Mouse (Mus musculus): ENCODE data around the gene Ppp4r3a. TPM values are rescaled to one million over a fixed set of nuclear protein-coding genes. Genes with fewer than 3 reads are reported as not detected.

Ppp4r3a gene
- polyA plus RNA-seq (2015; fragmentation: Nextera tagmentation; extraction: Ambion mirVana): 16.0 and 17.6 TPM in 2 replicates

DNA sequence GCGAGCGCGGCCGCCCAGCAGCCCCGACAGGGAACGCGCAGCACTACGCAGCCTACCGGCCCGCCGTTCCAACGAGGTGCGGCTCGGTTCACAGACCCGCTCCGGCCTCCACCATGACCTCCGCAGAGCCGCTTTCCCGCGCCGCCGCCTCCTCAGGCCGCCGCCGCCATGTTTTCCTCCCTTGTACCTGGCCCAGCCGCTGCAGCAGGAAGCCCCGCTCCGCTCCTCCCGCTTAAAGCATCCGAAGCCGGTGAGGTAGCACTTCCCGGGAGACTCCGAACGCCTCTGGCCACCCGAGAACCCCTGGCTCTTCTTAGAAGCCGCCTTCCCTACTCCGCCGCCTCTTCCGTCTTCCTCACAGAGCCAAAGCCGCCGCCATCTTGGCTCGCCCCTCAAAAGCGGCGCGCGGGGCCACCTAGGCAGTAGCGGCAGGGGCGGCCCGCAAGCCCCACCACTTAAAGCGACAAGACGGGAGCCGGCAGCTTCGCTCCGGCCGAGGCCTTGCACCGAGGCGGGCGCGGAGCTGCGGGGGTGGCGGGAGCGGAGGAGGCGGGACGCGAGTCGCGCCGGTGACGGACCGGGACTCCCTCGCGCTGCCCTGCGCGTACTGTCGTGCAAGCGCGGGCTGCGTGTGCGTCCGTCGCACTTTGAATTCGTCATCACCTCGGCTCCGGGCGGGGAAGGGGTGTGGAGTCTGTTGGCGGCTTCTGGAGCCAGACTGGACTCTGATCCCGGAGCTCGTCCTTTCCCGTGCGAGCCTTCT lies at the start of gene Ppp4r3a:
TSS of gene Ppp4r3a (minus strand) at position 627 of the 763 bp plus-strand sequence.

DNA sequence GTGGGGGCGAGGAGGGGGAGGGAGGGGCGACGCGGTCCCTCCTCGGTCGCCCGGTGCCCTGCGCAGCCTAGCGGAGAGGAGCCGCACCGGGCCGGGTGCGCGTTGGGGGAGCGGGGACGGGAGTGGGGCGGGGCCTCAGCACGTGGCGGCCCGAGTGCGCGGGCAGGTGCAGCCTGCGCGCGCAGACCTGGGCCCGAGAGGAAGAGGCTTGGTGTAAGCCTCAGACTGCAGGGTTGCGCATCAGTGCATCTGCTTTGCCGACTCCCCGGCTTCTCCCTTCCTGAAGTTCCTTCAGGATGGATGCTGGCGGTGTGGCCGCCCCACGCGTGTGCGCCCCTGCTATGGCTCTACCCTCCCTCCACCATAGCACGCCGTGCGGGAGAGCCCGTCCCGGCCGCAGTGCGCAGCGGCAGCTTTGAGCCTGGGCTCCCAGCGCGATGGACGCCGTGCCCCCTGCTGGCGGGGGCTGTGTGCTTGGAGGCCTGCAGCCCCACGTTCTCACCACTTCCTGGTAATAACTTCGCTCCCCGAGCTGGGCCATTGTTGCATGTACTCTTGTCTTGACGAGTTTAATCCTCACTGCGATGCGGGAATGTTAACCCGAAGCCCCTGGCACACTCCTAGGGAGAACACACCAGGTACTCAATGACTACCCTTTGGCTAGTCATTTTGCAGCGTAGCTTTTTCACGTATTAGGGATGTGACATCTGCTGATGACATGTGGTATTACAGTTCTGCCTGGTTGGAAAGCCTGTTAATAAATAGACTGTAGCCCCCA lies 54.4 kb downstream of the Ppp4r3a start, which contains the start of gene Ccdc88c:
TSS of gene Ccdc88c (minus strand) at position 103 of the 778 bp plus-strand sequence.

MicroRNAs within 50 kb of the gene (microRNA counts, 519-probe panel; counts per million panel counts)
- microRNA mmu-miR-1190: 40.5 counts per million

Small RNAs within 50 kb of the gene (microRNA-seq; reads per million reads assigned to microRNA genes)
- gene Mir1190: not detected

Other genes with a start within 250 kb of the Ppp4r3a start
- gene Gpr68, start 175.5 kb downstream of the Ppp4r3a start, polyA plus RNA-seq (2015; fragmentation: Nextera tagmentation; extraction: Ambion mirVana): 9.9 and 11.4 TPM in 2 replicates
- gene Ccdc88c, start 54.6 kb downstream of the Ppp4r3a start, polyA plus RNA-seq (2015; fragmentation: Nextera tagmentation; extraction: Ambion mirVana): 8.0 TPM in 2 replicates